Mouse (Mus musculus) spleen, adult 2 months (tissue): ENCODE measurements around the gene Pik3ca.

Experiments used
- CTCF ChIP-seq: fragments of 200-500 bp; IDR thresholded peaks from 2 replicates; pipeline ENCODE4 v1.5.1; 2011; ENCODE audit warnings: mild to moderate bottlenecking, inconsistent platforms; ENCODE audit not compliant: insufficient read depth, insufficient read length, insufficient replicate concordance; ENCODE audit errors: extremely low read depth
- POLR2A ChIP-seq: fragments of 200-500 bp; IDR thresholded peaks from 2 replicates; pipeline ENCODE4 v1.6.1; 2011; ENCODE audit warnings: low read depth, low read length, inconsistent platforms

GRCm38 (mm10) chr3:32506366-32507225 lies 109.1 kb downstream of the Pik3ca start:
- no peak for TF ChIP-seq CTCF
- TF ChIP-seq POLR2A, result no peak
